Mouse (Mus musculus): ENCODE measurements around the gene Tinag.
"Not testable (repeated sequence)": the region's sequence is repeated elsewhere in the genome, so short reads cannot be mapped to it uniquely, and the experiment has no call there.

Gene Tinag

GRCm38 (mm10) chr9:77045585-77045984 lies at the start of gene Tinag:
Gene Tinag, minus strand, starts transcription at chr9:77045794.
- no peak for DNase-seq (ENCODE audit: low spot score)

DNA sequence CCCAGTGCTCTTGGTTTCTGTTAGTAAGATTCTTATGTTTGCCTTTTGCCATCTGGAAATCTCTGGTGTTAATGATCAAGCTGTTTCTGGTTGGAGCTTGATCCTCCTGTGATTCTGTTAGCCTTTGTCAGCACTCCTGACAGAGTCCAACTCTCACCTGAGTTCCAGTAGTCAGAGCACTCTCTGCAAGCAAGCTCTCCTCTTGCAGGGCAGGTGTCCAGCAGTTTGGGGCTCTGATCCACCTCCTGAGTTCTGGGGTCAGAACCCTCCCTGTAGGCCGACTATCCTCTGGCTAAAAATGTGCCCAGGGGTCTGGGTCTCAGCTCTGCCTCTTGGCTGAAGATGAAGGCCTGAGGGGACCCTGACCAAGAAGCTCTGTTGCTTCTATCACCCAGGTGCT lies 37.6 kb upstream of the Tinag start:
- DNase-seq (ENCODE audit: low spot score) = not testable (repeated sequence)

DNA sequence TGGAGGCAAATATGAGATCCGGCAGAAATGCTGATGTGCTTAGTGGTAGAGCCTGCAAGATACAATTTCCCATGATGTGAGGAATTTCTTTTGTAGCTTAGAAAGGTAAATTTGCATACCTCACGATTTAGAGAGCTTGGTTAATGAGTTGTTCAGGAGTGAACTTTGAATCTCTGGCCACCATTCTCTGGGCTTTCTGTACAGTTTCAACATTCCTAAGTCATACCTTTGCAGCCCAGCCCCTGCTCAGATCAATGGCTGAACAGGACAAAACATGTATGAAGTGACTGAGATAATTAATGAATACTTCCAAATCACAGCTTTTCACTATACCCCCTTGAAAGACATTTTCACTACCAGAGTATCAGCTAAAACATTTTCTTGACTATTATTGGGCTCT lies 26.1 kb upstream of the Tinag start:
- no peak for DNase-seq (ENCODE audit: low spot score)

- no peak for DNase-seq (ENCODE audit: low spot score)
Observed at GRCm38 (mm10) chr9:77056611-77057010, 11.0 kb upstream of the Tinag start.

DNA sequence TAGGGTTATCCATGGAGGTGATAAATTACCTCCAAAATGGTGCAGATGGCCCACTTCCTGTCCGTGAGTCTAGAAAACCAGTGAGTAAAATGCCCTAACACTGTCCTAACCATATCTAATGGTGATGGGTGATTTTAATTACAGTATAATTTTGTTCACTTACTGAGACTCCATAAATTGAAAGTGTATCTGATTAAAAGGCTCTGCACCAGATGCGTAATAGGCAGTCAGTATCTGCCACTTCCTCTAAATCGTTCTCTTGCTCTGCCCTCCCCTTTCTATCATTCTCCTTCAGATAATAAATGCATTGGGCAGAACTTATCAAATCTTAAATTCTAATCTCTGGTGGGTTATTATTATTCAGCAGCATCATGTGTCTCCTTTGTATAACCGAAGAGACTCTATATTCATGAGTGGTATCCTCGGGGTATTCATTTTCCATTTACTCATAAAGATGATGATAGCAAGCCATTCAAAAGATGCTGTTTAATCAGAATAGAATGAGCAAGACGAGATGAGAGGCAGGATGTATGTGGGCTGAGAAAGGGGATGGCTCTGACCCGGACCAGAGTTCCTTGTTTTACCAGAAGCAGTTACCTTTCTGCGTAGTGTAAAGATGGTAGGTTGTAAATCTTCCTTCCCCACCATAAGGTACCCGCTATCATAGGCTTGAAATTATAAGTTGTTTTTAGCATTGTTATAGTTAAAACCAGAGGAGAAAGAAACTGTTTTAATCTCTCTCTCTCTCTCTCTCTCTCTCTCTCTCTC lies 9.0 kb upstream of the Tinag start:
- DNase-seq (ENCODE audit: low spot score) = no peak

DNA sequence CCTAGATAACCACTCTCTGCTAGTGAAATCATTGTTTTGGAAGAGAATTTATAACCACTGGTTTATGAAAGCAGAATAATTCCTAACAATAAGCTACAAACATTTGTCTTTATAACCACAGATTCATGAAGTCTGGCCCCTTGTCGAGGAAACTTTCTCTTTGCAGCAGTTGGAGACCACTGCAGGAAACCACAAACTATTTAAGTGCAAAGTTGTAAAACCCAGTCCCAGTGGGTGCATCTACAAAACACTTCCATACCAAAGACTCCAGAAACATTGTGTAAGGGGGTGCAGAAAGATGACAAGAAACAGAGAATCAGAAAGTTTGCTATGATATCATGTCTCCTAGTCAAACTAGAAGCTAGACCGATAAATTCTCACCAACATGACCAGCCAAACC lies 5.8 kb upstream of the Tinag start:
- no peak for DNase-seq (ENCODE audit: low spot score)

DNA sequence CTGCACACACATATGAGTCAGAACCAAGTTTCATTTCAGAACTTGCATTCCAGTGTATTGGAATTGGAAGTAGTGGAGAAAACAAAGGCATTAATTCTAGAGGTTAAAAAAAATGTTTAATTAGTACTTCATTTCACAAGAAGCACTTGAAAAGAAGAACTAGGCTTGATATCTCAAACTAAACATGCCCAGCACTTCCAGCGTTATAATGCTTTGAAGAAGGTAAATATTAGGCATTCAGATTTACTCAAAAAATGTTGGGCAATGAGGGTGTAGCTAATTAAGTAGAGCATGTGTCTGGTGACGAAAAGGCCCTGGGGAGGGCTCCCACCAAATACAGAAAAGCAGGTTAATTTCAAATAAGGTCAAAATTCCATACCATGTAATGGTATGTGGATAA lies 4.1 kb upstream of the Tinag start:
- no peak for DNase-seq (ENCODE audit: low spot score)

DNA sequence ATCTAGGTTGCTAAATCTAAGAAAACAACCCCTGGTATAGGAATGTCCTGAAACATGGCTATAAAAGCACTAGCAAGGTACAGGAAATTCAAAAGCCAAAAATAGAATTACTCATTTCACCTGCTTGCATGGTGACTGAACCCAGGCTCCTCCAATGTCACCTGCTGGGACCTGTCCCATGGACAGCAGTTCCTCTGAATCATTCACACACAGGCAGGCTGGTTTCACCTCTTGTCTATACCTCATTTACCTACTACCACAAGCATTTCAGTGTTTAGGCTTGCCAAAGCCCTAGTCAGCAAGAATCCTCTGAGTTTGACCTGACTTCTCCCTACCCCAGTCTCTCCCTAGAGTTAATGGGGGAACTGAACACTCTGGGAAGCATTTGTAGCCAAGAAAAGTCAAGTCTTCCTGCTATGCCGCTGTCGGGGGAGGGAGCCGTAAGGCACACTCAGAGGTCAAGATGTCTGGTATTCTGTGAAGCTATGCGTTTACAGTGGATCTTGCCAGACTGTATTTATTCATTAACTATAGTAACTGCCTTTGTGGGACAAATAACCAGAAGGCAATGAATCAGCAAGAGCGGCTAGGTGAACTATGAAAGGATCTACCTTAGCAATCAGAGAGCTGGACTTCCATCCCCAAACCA lies 597 bp upstream of the Tinag start:
- DNase-seq (ENCODE audit: low spot score) = no peak

DNA sequence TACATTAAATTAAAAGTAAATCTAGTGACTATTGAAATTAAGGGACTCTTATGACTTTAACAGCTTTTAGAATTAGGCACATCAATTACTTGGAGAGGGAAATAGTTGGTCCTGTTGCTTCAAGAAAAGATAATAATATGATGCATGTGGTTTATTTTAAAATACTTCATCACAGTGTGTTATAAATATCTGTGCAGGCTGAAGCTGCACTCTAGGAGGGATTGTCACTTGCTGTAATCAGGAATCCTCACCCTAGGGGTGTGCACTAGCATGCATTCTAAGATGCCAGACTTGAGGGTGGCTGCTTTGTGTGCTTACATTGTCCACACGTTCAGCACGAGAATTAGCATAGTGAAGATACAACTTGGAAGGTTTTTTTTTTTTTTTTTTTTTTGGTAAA lies 10.2 kb downstream of the Tinag start:
- DNase-seq (ENCODE audit: low spot score) = no peak

DNA sequence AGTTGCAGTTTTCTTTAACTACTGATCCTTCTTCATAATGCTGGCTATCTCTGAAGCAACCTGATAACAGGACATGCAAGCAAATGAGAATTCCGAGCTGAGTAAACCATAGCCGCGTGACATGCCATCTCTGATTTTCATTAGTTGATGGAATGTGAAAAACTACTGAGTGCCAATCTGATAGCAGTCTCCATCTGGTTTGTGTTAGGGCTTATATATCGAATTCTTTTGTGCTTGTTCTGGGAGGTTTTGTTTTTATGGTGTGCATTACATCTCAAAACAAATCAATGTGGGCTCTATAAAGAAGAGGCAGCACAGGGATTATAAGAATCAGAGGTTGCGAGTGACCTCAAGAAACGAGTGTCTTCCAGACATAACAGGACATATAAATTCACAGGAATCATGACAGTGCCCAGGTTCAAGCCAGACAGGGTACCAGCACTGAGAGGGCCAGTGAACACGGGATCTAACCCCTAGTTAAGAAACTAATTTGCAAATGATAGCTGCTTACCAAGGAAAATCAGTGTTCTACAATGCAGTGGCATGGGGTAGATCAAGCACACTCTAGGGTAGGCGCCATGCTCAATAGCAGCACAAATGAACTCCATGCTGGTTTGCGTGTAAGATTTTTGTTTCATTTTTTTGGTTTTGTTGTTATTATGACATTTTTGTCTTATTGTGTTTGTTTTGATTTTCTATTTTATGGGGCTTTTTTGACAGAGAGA lies 13.0 kb downstream of the Tinag start:
- DNase-seq (ENCODE audit: low spot score) = peak; percentile 60

DNA sequence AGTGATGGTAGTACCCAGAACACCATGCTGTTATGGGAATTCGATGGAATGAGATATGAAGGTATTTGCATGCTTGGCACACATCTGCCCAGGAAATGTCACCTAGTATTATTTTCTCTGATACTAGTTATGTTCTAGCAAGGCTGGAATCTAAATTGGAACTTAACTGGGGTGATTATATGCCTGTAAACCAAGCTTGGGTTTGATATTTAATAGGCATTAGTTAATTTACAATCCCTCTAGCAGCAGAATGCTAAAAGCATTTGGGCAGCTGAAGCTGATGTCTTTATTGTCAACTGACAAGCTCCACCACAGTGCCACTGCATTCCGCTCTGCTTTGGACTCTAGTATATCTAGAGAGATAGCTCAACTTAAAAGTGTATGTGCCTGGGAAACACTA lies 20.3 kb downstream of the Tinag start:
- no peak for DNase-seq (ENCODE audit: low spot score)

- DNase-seq (ENCODE audit: low spot score) = no peak
Observed at GRCm38 (mm10) chr9:77018935-77019334, 26.7 kb downstream of the Tinag start.

DNA sequence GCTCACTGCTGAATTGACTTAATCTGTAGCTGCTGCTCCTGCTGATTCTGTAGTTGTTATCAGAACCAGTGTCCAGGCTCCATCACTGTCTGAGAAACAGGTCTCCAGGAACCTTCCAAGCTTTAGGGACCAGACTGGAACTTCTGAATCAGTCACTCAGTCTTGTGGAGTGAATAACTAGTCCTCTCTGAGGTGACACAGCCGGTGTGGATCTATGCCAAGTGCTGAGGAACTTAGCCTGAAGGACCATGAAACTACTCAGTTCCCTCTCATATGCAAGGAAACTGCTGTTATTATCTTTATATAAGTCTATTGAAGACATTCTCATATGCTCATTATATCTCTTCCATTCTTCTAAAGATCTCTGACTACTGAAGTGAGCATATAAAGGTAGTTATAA lies 49.6 kb downstream of the Tinag start:
- no peak for DNase-seq (ENCODE audit: low spot score)

GRCm38 (mm10) chr9:76989946-76990345 lies 55.6 kb downstream of the Tinag start:
- no peak for DNase-seq (ENCODE audit: low spot score)

DNA sequence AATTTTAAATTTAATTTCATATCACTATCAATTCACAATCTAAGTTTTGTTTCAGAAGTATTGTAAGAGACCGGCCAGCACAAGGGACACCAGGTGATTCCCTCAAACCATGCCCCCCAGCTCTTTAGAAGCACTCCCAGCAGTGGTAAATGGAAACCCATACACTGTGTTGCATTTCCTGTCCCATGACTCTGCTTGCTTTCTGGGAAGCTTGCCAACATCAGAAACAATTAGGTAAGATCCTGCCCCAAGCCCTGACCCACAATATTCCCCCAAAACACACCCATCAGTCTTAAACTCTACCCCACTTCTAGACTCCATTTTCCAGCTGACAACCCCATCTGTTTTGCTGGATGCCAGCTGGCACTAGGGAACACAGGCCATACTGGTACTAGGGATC lies 110.8 kb downstream of the Tinag start:
- DNase-seq (ENCODE audit: low spot score) = no peak

GRCm38 (mm10) chr9:76915093-76915661 lies 130.4 kb downstream of the Tinag start:
- DNase-seq (ENCODE audit: low spot score) = no peak

All from embryo, embryonic 10 days (tissue).